Mouse (Mus musculus): Measurements from ENCODE around the gene Acsl1.

- TF ChIP-seq CTCF (IDR thresholded peaks at IDR 0.05; ENCODE audit: low read depth) (no peak), EP300 (IDR thresholded peaks at IDR 0.05; ENCODE audit: low read depth) (no peak)
Observed at GRCm38 (mm10) chr8:46573964-46574363, 103.1 kb downstream of the Acsl1 start.

Measured in heart, postnatal 0 days (tissue).